Mouse (Mus musculus) hindbrain, embryonic 13.5 days (tissue): ENCODE data around the gene Mrm1. TPM values are rescaled to one million over a fixed set of nuclear protein-coding genes. Genes with fewer than 3 reads are reported as not detected.

Experiments
- polyA plus RNA-seq: library from polyadenylated mRNA; unstranded; fragments of >200 nt; fragmentation: Nextera tagmentation; extraction: Ambion mirVana; gene quantifications from 2 replicates; pipeline ENCODE4 v1.2.1, GENCODE M21; 2015

The Mrm1 gene
- polyA plus RNA-seq, 1 experiment from 2014 or later, result 9.1 TPM

Other genes starting within 250 kb of the Mrm1 start
- 6.3 and 7.2 TPM in 2 replicates for gene Dhrs11, start 9.5 kb upstream of the Mrm1 start, polyA plus RNA-seq
- 70.9 and 74.4 TPM in 2 replicates for gene Ggnbp2, start 51.3 kb upstream of the Mrm1 start, polyA plus RNA-seq
- gene Myo19, start 60.6 kb upstream of the Mrm1 start, polyA plus RNA-seq, result 5.1 and 6.7 TPM in 2 replicates
- 2.1 and 2.3 TPM in 2 replicates for gene Pigw, start 60.8 kb upstream of the Mrm1 start, polyA plus RNA-seq
- gene Znhit3, start 96.9 kb upstream of the Mrm1 start, polyA plus RNA-seq, result 64.0 and 69.1 TPM in 2 replicates
- 5.1 and 5.2 TPM in 2 replicates for gene Car4, start 138.3 kb upstream of the Mrm1 start, polyA plus RNA-seq